Mouse (Mus musculus): ENCODE data around the gene Thumpd3.

- no peak for TF ChIP-seq CHD2 (IDR thresholded peaks at IDR 0.05; ENCODE audit: low read depth, low read length)
- no peak for TF ChIP-seq ZNF384 (IDR thresholded peaks at IDR 0.05; ENCODE audit: low read depth, low read length)
Measured at GRCm38 (mm10) chr6:113029006-113029405, 17.0 kb upstream of the Thumpd3 start.
